Mouse (Mus musculus) small intestine, adult 2 months (tissue): ENCODE results near the gene Ccdc8. TPM values are rescaled to one million over a fixed set of nuclear protein-coding genes. Genes with fewer than 3 reads are reported as not detected.

Experiments
- H3K27ac ChIP-seq: fragments of 200-500 bp; 2 replicates; pipeline ENCODE4 v1.5.1; 2012; ENCODE audit warnings: low read depth, low read length, control low read depth, inconsistent platforms; ENCODE audit not compliant: insufficient read depth
- H3K27me3 ChIP-seq: fragments of 200-500 bp; 2 replicates; pipeline ENCODE4 v1.6.1; 2012; ENCODE audit warnings: mild to moderate bottlenecking, moderate library complexity, low read length, inconsistent platforms; ENCODE audit not compliant: control insufficient read depth, insufficient read depth
- H3K36me3 ChIP-seq: fragments of 200-500 bp; 2 replicates; pipeline ENCODE4 v1.6.1; 2012; ENCODE audit warnings: mild to moderate bottlenecking, low read length, control low read depth, inconsistent platforms; ENCODE audit not compliant: control insufficient read depth, insufficient read depth
- H3K4me1 ChIP-seq: fragments of 200-500 bp; 2 replicates; pipeline ENCODE4 v1.6.1; 2012; ENCODE audit warnings: low read length, inconsistent platforms, mixed read lengths; ENCODE audit not compliant: control insufficient read depth, insufficient read depth, insufficient read length
- H3K4me3 ChIP-seq: fragments of 200-500 bp; 2 replicates; pipeline ENCODE4 v1.5.1; 2012; ENCODE audit warnings: low read depth, mild to moderate bottlenecking, control low read depth, inconsistent platforms, low read length, moderate library complexity
- CTCF ChIP-seq: fragments of 200-500 bp; IDR thresholded peaks from 2 replicates; pipeline ENCODE4 v1.5.1; 2012; ENCODE audit warnings: low read depth, mild to moderate bottlenecking, control low read depth, inconsistent platforms, low read length, moderate library complexity, mixed read lengths; ENCODE audit not compliant: insufficient replicate concordance, insufficient read length; ENCODE audit errors: extremely low read depth
- POLR2A ChIP-seq: fragments of 200-500 bp; IDR thresholded peaks from 2 replicates; pipeline ENCODE4 v1.6.1; 2012; ENCODE audit warnings: low read depth, mild to moderate bottlenecking, control low read depth, inconsistent platforms, low read length, moderate library complexity
- WGBS: fragments of 180-500 bp; shearing (Covaris S2); methylation state at CpG from one replicate; pipeline ENCODE4 v1.1.7; 2018; 5-methylcytosine and 5-hydroxymethylcytosine counted together
- polyA plus RNA-seq: library from polyadenylated mRNA; depleted of rRNA; stranded (reverse); fragments of >200 nt; gene quantifications from 2 replicates; pipeline ENCODE4 v1.2.3, GENCODE M21; 2012

Gene Ccdc8
- polyA plus RNA-seq, 1 experiment: 0.74 TPM

- TF ChIP-seq POLR2A (no peak), CTCF (no peak)
- Histone ChIP-seq H3K4me1 (peaks cover 41% of the 10 kb centered on the region), H3K27me3 (no peaks in the 10 kb centered on the region), H3K27ac (peak overlapping the region; percentile 83), H3K36me3 (peaks cover 32% of the 10 kb centered on the region), H3K4me3 (peak overlapping the region; percentile 35)
- WGBS: 37% methylated on average over 6 of the region's 6 CpGs
Observed at GRCm38 (mm10) chr7:17024141-17024540, 31.6 kb downstream of the Ccdc8 start.

- Histone ChIP-seq H3K4me1 (peaks cover 41% of the 10 kb centered on the region), H3K27ac (peak overlapping the region; percentile 83), H3K4me3 (peak overlapping the region; percentile 35), H3K36me3 (peaks cover 28% of the 10 kb centered on the region), H3K27me3 (no peaks in the 10 kb centered on the region)
- 29% methylated on average over 10 of the region's 10 CpGs for WGBS
- TF ChIP-seq CTCF: no peak
- TF ChIP-seq POLR2A: no peak
Observed at GRCm38 (mm10) chr7:17024814-17025504, 32.5 kb downstream of the Ccdc8 start.

GRCm38 (mm10) chr7:17025505-17025894 is 33.0 kb downstream of the Ccdc8 start:
- Histone ChIP-seq H3K4me3 (peak overlapping the region; percentile 35), H3K27ac (peak overlapping the region; percentile 83), H3K4me1 (peaks cover 41% of the 10 kb centered on the region), H3K27me3 (no peaks in the 10 kb centered on the region), H3K36me3 (peaks cover 22% of the 10 kb centered on the region)
- no peak for TF ChIP-seq POLR2A
- no peak for TF ChIP-seq CTCF
- WGBS: 10% methylated on average over 4 of the region's 4 CpGs

GRCm38 (mm10) chr7:17025896-17026622 is 33.6 kb downstream of the Ccdc8 start:
- Histone ChIP-seq H3K27ac (peak overlapping the region; percentile 83), H3K36me3 (peaks cover 17% of the 10 kb centered on the region), H3K27me3 (no peaks in the 10 kb centered on the region), H3K4me1 (peaks cover 37% of the 10 kb centered on the region), H3K4me3 (peak overlapping the region; percentile 35)
- WGBS: 29% methylated on average over 9 of the region's 9 CpGs
- TF ChIP-seq CTCF: no peak
- no peak for TF ChIP-seq POLR2A

- H3K27ac ChIP-seq: peak overlapping the region; percentile 86
- TF ChIP-seq CTCF (peak; percentile 60; the same call in 1 of the 2 replicates), POLR2A (no peak)
- peaks cover 8% of the 10 kb centered on the region for H3K36me3 ChIP-seq
- 1% methylated on average over 24 of the region's 24 CpGs for WGBS
- H3K4me1 ChIP-seq: peaks cover 35% of the 10 kb centered on the region
- H3K27me3 ChIP-seq: no peaks in the 10 kb centered on the region
- peak overlapping the region; percentile 86 for H3K4me3 ChIP-seq
Observed at GRCm38 (mm10) chr7:17026710-17027587, 34.4 kb downstream of the Ccdc8 start.

- TF ChIP-seq CTCF (no peak), POLR2A (peak; percentile 25; the same call in 1 of the 2 replicates)
- Histone ChIP-seq H3K27me3 (no peaks in the 10 kb centered on the region), H3K4me1 (peaks cover 35% of the 10 kb centered on the region), H3K27ac (peak within 1 kb of the TSS; percentile 87), H3K4me3 (peak within 1 kb of the TSS; percentile 86), H3K36me3 (0 out of 2 replicates have a peak, but pooled peaks cover 2% of the 10 kb centered on the region)
- WGBS: under 1% methylated on average over 58 of the region's 58 CpGs
Observed at GRCm38 (mm10) chr7:17027588-17028343, 35.3 kb downstream of the Ccdc8 start, which contains the start of gene Ppp5c. Ppp5c (minus strand) TSS chr7:17027924.
